Mouse (Mus musculus): ENCODE results near the gene Rab43. TPM values are rescaled to one million over a fixed set of nuclear protein-coding genes. Genes with fewer than 3 reads are reported as not detected.

The Rab43 gene
- polyA plus RNA-seq, 1 experiment from 2014 or later, result 12.5 TPM

- Histone ChIP-seq H3K4me1 (peaks cover 25% of the 10 kb centered on the region), H3K9me3 (no peaks in the 10 kb centered on the region), H3K27me3 (no peaks in the 10 kb centered on the region), H3K4me2 (no peak overlapping the region), H3K27ac (no peak overlapping the region), H3K4me3 (no peak overlapping the region), H3K36me3 (peaks cover 7% of the 10 kb centered on the region), H3K9ac (no peak overlapping the region)
- WGBS, result 81% methylated on average over 4 of the region's 4 CpGs
- no peak for ATAC-seq (ENCODE audit: insufficient number of reproducible peaks, low FRiP score, low TSS enrichment, low read depth)
These were observed 4.1 kb downstream of the Rab43 start for GRCm38 (mm10) chr6:87807735-87808440.

GRCm38 (mm10) chr6:87806857-87807256 lies 5.1 kb downstream of the Rab43 start:
- 63% methylated on average over 2 of the region's 2 CpGs for WGBS
- ATAC-seq (ENCODE audit: insufficient number of reproducible peaks, low FRiP score, low TSS enrichment, low read depth), result no peak

GRCm38 (mm10) chr6:87806028-87806427 lies 5.9 kb downstream of the Rab43 start:
- H3K36me3 ChIP-seq, result peaks cover 7% of the 10 kb centered on the region
- peaks cover 17% of the 10 kb centered on the region for H3K4me1 ChIP-seq
- no peak overlapping the region for H3K9ac ChIP-seq
- ATAC-seq (ENCODE audit: insufficient number of reproducible peaks, low FRiP score, low TSS enrichment, low read depth), result no peak
- WGBS, result 76% methylated on average over 2 of the region's 2 CpGs
- H3K4me3 ChIP-seq, result no peak overlapping the region
- no peak overlapping the region for H3K4me2 ChIP-seq
- no peaks in the 10 kb centered on the region for H3K27me3 ChIP-seq
- H3K27ac ChIP-seq, result no peak overlapping the region
- no peaks in the 10 kb centered on the region for H3K9me3 ChIP-seq

More at GRCm38 (mm10) chr6:87806857-87807256, 5.1 kb downstream of the Rab43 start:
- H3K36me3 ChIP-seq, result peaks cover 7% of the 10 kb centered on the region
- H3K4me1 ChIP-seq, result peaks cover 17% of the 10 kb centered on the region
- H3K9me3 ChIP-seq, result no peaks in the 10 kb centered on the region
- no peak overlapping the region for H3K4me3 ChIP-seq
- no peak overlapping the region for H3K4me2 ChIP-seq
- no peak overlapping the region for H3K27ac ChIP-seq
- no peaks in the 10 kb centered on the region for H3K27me3 ChIP-seq
- H3K9ac ChIP-seq, result no peak overlapping the region

GRCm38 (mm10) chr6:87805448-87805847 lies 6.5 kb downstream of the Rab43 start:
- Histone ChIP-seq H3K4me1 (peaks cover 12% of the 10 kb centered on the region), H3K9me3 (no peaks in the 10 kb centered on the region), H3K9ac (no peak overlapping the region), H3K27me3 (no peaks in the 10 kb centered on the region), H3K4me3 (no peak overlapping the region), H3K4me2 (no peak overlapping the region), H3K27ac (no peak overlapping the region), H3K36me3 (peaks cover 7% of the 10 kb centered on the region)
- 88% methylated on average over 7 of the region's 7 CpGs for WGBS
- no peak for ATAC-seq (ENCODE audit: insufficient number of reproducible peaks, low FRiP score, low TSS enrichment, low read depth)

GRCm38 (mm10) chr6:87804886-87805285 lies 7.1 kb downstream of the Rab43 start:
- ATAC-seq (ENCODE audit: insufficient number of reproducible peaks, low FRiP score, low TSS enrichment, low read depth), result no peak
- peaks cover 6% of the 10 kb centered on the region for H3K4me1 ChIP-seq
- no peaks in the 10 kb centered on the region for H3K27me3 ChIP-seq
- H3K9ac ChIP-seq, result no peak overlapping the region
- no peak overlapping the region for H3K27ac ChIP-seq
- WGBS, result 72% methylated on average over 7 of the region's 7 CpGs
- no peak overlapping the region for H3K4me2 ChIP-seq
- peaks cover 7% of the 10 kb centered on the region for H3K36me3 ChIP-seq
- no peaks in the 10 kb centered on the region for H3K9me3 ChIP-seq
- H3K4me3 ChIP-seq, result no peak overlapping the region

- 76% methylated on average over 1 of the region's 1 CpGs for WGBS
- H3K27ac ChIP-seq, result no peak overlapping the region
- no peak overlapping the region for H3K9ac ChIP-seq
- no peaks in the 10 kb centered on the region for H3K27me3 ChIP-seq
- no peaks in the 10 kb centered on the region for H3K9me3 ChIP-seq
- H3K4me3 ChIP-seq, result no peak overlapping the region
- ATAC-seq (ENCODE audit: insufficient number of reproducible peaks, low FRiP score, low TSS enrichment, low read depth), result no peak
- H3K4me2 ChIP-seq, result no peak overlapping the region
- H3K36me3 ChIP-seq, result peaks cover 7% of the 10 kb centered on the region
- H3K4me1 ChIP-seq, result no peaks in the 10 kb centered on the region
These were observed 7.9 kb downstream of the Rab43 start for GRCm38 (mm10) chr6:87804036-87804435.

GRCm38 (mm10) chr6:87802462-87802861 lies 9.5 kb downstream of the Rab43 start:
- Histone ChIP-seq H3K4me3 (no peak overlapping the region), H3K27ac (no peak overlapping the region), H3K27me3 (no peaks in the 10 kb centered on the region), H3K9me3 (no peaks in the 10 kb centered on the region), H3K4me2 (no peak overlapping the region), H3K4me1 (no peaks in the 10 kb centered on the region), H3K9ac (no peak overlapping the region), H3K36me3 (peaks cover 7% of the 10 kb centered on the region)
- no peak for ATAC-seq (ENCODE audit: insufficient number of reproducible peaks, low FRiP score, low TSS enrichment, low read depth)
- 80% methylated on average over 7 of the region's 7 CpGs for WGBS

- Histone ChIP-seq H3K27ac (no peak overlapping the region), H3K9ac (no peak overlapping the region), H3K4me3 (no peak overlapping the region), H3K36me3 (peaks cover 5% of the 10 kb centered on the region), H3K4me2 (no peak overlapping the region), H3K9me3 (no peaks in the 10 kb centered on the region), H3K27me3 (no peaks in the 10 kb centered on the region), H3K4me1 (0 out of 2 replicates have a peak, but pooled peaks cover 2% of the 10 kb centered on the region)
- no peak for ATAC-seq (ENCODE audit: insufficient number of reproducible peaks, low FRiP score, low TSS enrichment, low read depth)
- WGBS, result 92% methylated on average over 6 of the region's 6 CpGs
These were observed 12.4 kb downstream of the Rab43 start for GRCm38 (mm10) chr6:87799576-87799975.

- H3K36me3 ChIP-seq, result peaks cover 12% of the 10 kb centered on the region
- no peak overlapping the region for H3K4me3 ChIP-seq
- no peaks in the 10 kb centered on the region for H3K9me3 ChIP-seq
- no peak overlapping the region for H3K9ac ChIP-seq
- H3K27me3 ChIP-seq, result no peaks in the 10 kb centered on the region
- no peak overlapping the region for H3K27ac ChIP-seq
- H3K4me1 ChIP-seq, result 0 out of 2 replicates have a peak, but pooled peaks cover 2% of the 10 kb centered on the region
- WGBS, result 20% methylated on average over 2 of the region's 2 CpGs
- no peak overlapping the region for H3K4me2 ChIP-seq
- ATAC-seq (ENCODE audit: insufficient number of reproducible peaks, low FRiP score, low TSS enrichment, low read depth), result no peak
These were observed 14.6 kb downstream of the Rab43 start for GRCm38 (mm10) chr6:87797321-87797720.

GRCm38 (mm10) chr6:87796251-87796880 lies 15.6 kb downstream of the Rab43 start:
- no peak overlapping the region for H3K4me2 ChIP-seq
- ATAC-seq (ENCODE audit: insufficient number of reproducible peaks, low FRiP score, low TSS enrichment, low read depth), result no peak
- WGBS, result 78% methylated on average over 6 of the region's 6 CpGs
- H3K27me3 ChIP-seq, result no peaks in the 10 kb centered on the region
- no peak overlapping the region for H3K27ac ChIP-seq
- H3K9ac ChIP-seq, result no peak overlapping the region
- 0 out of 2 replicates have a peak, but pooled peaks cover 2% of the 10 kb centered on the region for H3K4me1 ChIP-seq
- peaks cover 22% of the 10 kb centered on the region for H3K36me3 ChIP-seq
- no peaks in the 10 kb centered on the region for H3K9me3 ChIP-seq
- no peak overlapping the region for H3K4me3 ChIP-seq

GRCm38 (mm10) chr6:87795385-87796150 lies 16.4 kb downstream of the Rab43 start:
- no peaks in the 10 kb centered on the region for H3K9me3 ChIP-seq
- H3K27me3 ChIP-seq, result no peaks in the 10 kb centered on the region
- 85% methylated on average over 6 of the region's 6 CpGs for WGBS
- peaks cover 28% of the 10 kb centered on the region for H3K36me3 ChIP-seq
- H3K4me1 ChIP-seq, result peaks cover 2% of the 10 kb centered on the region; the same call in 1 of the 2 replicates
- ATAC-seq (ENCODE audit: insufficient number of reproducible peaks, low FRiP score, low TSS enrichment, low read depth), result no peak
- H3K27ac ChIP-seq, result no peak overlapping the region
- H3K4me2 ChIP-seq, result no peak overlapping the region
- H3K4me3 ChIP-seq, result no peak overlapping the region
- H3K9ac ChIP-seq, result no peak overlapping the region

Data from limb, embryonic 15.5 days (tissue).